13 mouse cellular contexts compared by ENCODE assay signal in the genomic region with DNA sequence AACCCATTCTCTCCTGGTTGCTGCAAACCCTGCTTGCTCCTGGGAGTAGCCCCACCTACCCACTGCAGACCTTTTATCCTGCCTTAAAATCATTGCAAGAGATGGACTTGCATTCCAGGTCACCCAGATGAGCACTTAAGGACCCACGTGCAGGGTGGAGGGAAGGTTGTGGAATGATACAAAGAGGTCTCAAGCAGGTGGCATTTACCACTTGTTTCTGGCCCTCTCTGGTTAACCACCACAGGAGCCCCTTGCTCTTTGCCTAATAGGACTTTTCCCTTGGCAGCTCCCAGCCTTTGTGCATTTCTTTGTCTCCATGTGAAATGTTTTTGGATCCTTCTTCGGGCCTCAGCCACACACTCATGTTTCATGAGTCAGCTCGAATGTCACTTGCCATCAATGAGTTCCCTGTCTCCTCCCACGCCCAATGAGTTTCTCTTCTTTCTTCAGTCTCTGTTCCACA. TPM values are rescaled to one million over a fixed set of nuclear protein-coding genes. Genes with fewer than 3 reads are reported as not detected.
DNase-seq lines count a peak whose midpoint lies in the region; ATAC-seq and TF ChIP-seq lines count a peak whose summit lies in the region.
"Had no signal": no experiment of that assay in that cellular context is flagged by ENCODE, and none has a peak within 500 bp of the region (broad histone marks: within the 10 kb centered on the region; RNA-seq: fewer than 3 reads in every experiment).

No protein-coding gene starts in this region.

- TF ChIP-seq CTCF in gastrocnemius, adult 2 months (IDR thresholded peaks at IDR 0.05), result no peak
- TF ChIP-seq CTCF in midbrain, postnatal 0 days (IDR thresholded peaks at IDR 0.05), result no peak

- 0 out of 2 replicates have a peak, but pooled peaks have one; percentile 60 for ATAC-seq in midbrain, embryonic 12.5 days (ENCODE audit: low FRiP score, low read depth)
- no peak for ATAC-seq in midbrain, postnatal 0 days (ENCODE audit: low FRiP score)
- peak; percentile 33; the same call in 1 of the 2 replicates for ATAC-seq in megakaryocyte progenitor cell, adult 5-6 weeks (replicated peaks; ENCODE audit: poor library complexity)
- ATAC-seq in hindbrain, embryonic 11.5 days (ENCODE audit: low FRiP score), result no peak
- ATAC-seq: intestine, postnatal 0 days had no signal

- no peaks in the 10 kb centered on the region for H3K9me3 ChIP-seq in midbrain, embryonic 12.5 days
- H3K9me3 ChIP-seq in midbrain, postnatal 0 days (ENCODE audit: low read length), result no peaks in the 10 kb centered on the region
- H3K9me3 ChIP-seq in hindbrain, embryonic 11.5 days (ENCODE audit: control insufficient read depth, low read length), result no peaks in the 10 kb centered on the region

- peak overlapping the region; percentile 31; the same call in 1 of the 2 replicates for H3K27ac ChIP-seq in gastrocnemius, adult 2 months
- no peak overlapping the region for H3K27ac ChIP-seq in midbrain, embryonic 12.5 days (replicated peaks)
- no peak overlapping the region for H3K27ac ChIP-seq in midbrain, postnatal 0 days (ENCODE audit: low read depth, low read length)
- no peak overlapping the region for H3K27ac ChIP-seq in hindbrain, embryonic 11.5 days (ENCODE audit: low read depth, low read length)

- peak; percentile 24 for DNase-seq in gastrocnemius, adult 2 months
- DNase-seq in gastrocnemius, postnatal 36 days, result no peak
- no peak for DNase-seq in midbrain, postnatal 0 days (ENCODE audit: low spot score)
- DNase-seq in fibroblast of lung, adult 2 months (ENCODE audit: low read depth), result peak; percentile 57
- DNase-seq in hindbrain, embryonic 11.5 days (ENCODE audit: low spot score), result no peak
- no peak for DNase-seq in adrenal gland, postnatal 14 days
- DNase-seq: cerebellum, postnatal 36 days; right cerebral cortex, postnatal 4 days; thymus, adult 18-20 months had no signal

- WGBS in midbrain, embryonic 12.5 days, result 33% methylated on average over 4 of the region's 4 CpGs
- 16% methylated on average over 4 of the region's 4 CpGs for WGBS in midbrain, postnatal 0 days
- 42% methylated on average over 4 of the region's 4 CpGs for WGBS in hindbrain, embryonic 11.5 days

- H3K4me3 ChIP-seq in gastrocnemius, adult 2 months, result no peak overlapping the region
- no peak overlapping the region for H3K4me3 ChIP-seq in midbrain, embryonic 12.5 days
- H3K4me3 ChIP-seq in midbrain, postnatal 0 days (ENCODE audit: low read depth, low read length), result no peak overlapping the region
- H3K4me3 ChIP-seq in hindbrain, embryonic 11.5 days (ENCODE audit: low read depth, low read length), result no peak overlapping the region

- H3K9ac ChIP-seq in midbrain, embryonic 12.5 days (replicated peaks), result no peak overlapping the region
- H3K9ac ChIP-seq in midbrain, postnatal 0 days (replicated peaks; ENCODE audit: low read length, poor library complexity, severe bottlenecking), result no peak overlapping the region
- no peak overlapping the region for H3K9ac ChIP-seq in hindbrain, embryonic 11.5 days (ENCODE audit: low read depth, low read length)

- H3K4me2 ChIP-seq in midbrain, embryonic 12.5 days (replicated peaks), result no peak overlapping the region
- no peak overlapping the region for H3K4me2 ChIP-seq in midbrain, postnatal 0 days (ENCODE audit: low read depth, low read length, poor library complexity, severe bottlenecking)
- no peak overlapping the region for H3K4me2 ChIP-seq in hindbrain, embryonic 11.5 days (replicated peaks; ENCODE audit: low read depth, low read length)

- no peaks in the 10 kb centered on the region for H3K36me3 ChIP-seq in midbrain, embryonic 12.5 days
- H3K36me3 ChIP-seq in midbrain, postnatal 0 days (ENCODE audit: insufficient read depth, low read length), result no peaks in the 10 kb centered on the region
- H3K36me3 ChIP-seq in hindbrain, embryonic 11.5 days (ENCODE audit: control insufficient read depth, insufficient read depth, low read length), result no peaks in the 10 kb centered on the region

- no peaks in the 10 kb centered on the region for H3K27me3 ChIP-seq in midbrain, embryonic 12.5 days
- no peaks in the 10 kb centered on the region for H3K27me3 ChIP-seq in midbrain, postnatal 0 days (ENCODE audit: insufficient read depth, low read length)
- no peaks in the 10 kb centered on the region for H3K27me3 ChIP-seq in hindbrain, embryonic 11.5 days (ENCODE audit: control insufficient read depth, insufficient read depth, low read length)
- H3K27me3 ChIP-seq: CH12.LX had no signal

- peaks cover 9% of the 10 kb centered on the region for H3K4me1 ChIP-seq in midbrain, embryonic 12.5 days
- H3K4me1 ChIP-seq in midbrain, postnatal 0 days (ENCODE audit: insufficient read depth, low read length), result no peaks in the 10 kb centered on the region
- H3K4me1 ChIP-seq in hindbrain, embryonic 11.5 days (replicated peaks; ENCODE audit: control insufficient read depth, insufficient read depth, low read length), result no peaks in the 10 kb centered on the region

- intact Hi-C loops in gastrocnemius, adult 2 months (cut with DNase I), result no loop called here
- intact Hi-C loops in gastrocnemius, postnatal 36 days (cut with DNase I), result no loop called here

RNA-seq across cellular contexts. Expression of a gene that starts 39.7 kb away (rescaled TPM):
- 1 to 10 TPM; 2.3 to 2.9 TPM for total RNA-seq in gastrocnemius, adult 2 months (2021)
- 1 to 10 TPM; 2.2 to 4.7 TPM for total RNA-seq in gastrocnemius, postnatal 36 days (2021)
- 10.8 and 11.6 TPM in 2 replicates for polyA plus RNA-seq in midbrain, embryonic 12.5 days (2016; fragmentation: Nextera tagmentation; extraction: Ambion mirVana)
- 157 and 178 TPM in 2 replicates for total RNA-seq in midbrain, postnatal 0 days (2014; rRNA removed)
- polyA plus RNA-seq in midbrain, postnatal 0 days (2015; fragmentation: Nextera tagmentation; extraction: Ambion mirVana), result 25.4 and 29.6 TPM in 2 replicates
- total RNA-seq in megakaryocyte progenitor cell, adult 5-6 weeks (2015), result 1.8 and 2.2 TPM in 2 replicates
- total RNA-seq in megakaryocyte progenitor cell, adult 5-6 weeks (2017), result 0.58 and 4.7 TPM in 2 replicates
- 5.3 and 7.1 TPM in 2 replicates for polyA plus RNA-seq in hindbrain, embryonic 11.5 days (2014; fragmentation: Nextera tagmentation; extraction: Ambion mirVana)
- 4.6 and 7.6 TPM in 2 replicates for total RNA-seq in adrenal gland, postnatal 14 days (2021)
- total RNA-seq: CH12.LX had no signal

Comparison
In these comparisons a context has a peak if more than half of its experiments do, and no peak if none do; other contexts are left out.
1. DNase-seq: peak in gastrocnemius, adult 2 months (single experiment) and fibroblast of lung, adult 2 months (single experiment); none in gastrocnemius, postnatal 36 days (0 of 2), midbrain, postnatal 0 days (single experiment), hindbrain, embryonic 11.5 days (single experiment) and adrenal gland, postnatal 14 days (single experiment).
2. ATAC-seq: peak in midbrain, embryonic 12.5 days (single experiment) and megakaryocyte progenitor cell, adult 5-6 weeks (single experiment); none in midbrain, postnatal 0 days (single experiment) and hindbrain, embryonic 11.5 days (single experiment).
3. RNA of a gene that starts 39.7 kb away (total RNA-seq): 157 to 178 TPM in midbrain, postnatal 0 days; 2.2 to 4.7 TPM in gastrocnemius, postnatal 36 days, 4.6 to 7.6 TPM in adrenal gland, postnatal 14 days, 2.3 to 2.9 TPM in gastrocnemius, adult 2 months and 0.58 to 4.7 TPM in megakaryocyte progenitor cell, adult 5-6 weeks; every median in the first group is over 10 times any median in the second.